Mouse (Mus musculus): ENCODE data around the gene Mbip. TPM values are rescaled to one million over a fixed set of nuclear protein-coding genes. Genes with fewer than 3 reads are reported as not detected.

Mbip gene
- polyA plus RNA-seq, 3 experiments from 2014 or later = 32.3 to 40.8 (median 34.4) TPM

GRCm38 (mm10) chr12:56288548-56288947 lies 57.1 kb downstream of the Mbip start:
- ATAC-seq = no peak

DNA sequence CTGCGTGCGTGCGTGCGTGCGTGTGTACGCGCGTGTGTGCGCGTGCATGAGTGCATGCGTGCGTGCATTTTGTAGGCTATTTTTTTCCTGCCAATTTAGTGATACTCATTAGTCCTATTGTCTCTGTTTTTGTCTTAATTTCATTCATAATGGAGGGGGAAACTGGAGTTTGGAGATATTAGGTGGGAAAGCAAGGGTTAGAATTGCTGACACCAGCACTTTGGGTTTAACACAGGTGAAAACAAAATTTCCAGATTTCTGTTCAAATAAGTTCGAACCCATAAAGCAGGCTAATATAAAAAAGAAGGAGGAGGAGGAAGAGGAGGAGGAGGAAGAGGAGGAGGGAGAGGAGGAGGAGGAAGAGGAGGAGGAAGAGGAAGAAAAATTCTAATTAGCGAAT lies 58.9 kb downstream of the Mbip start:
- ATAC-seq = no peak

- no peak for ATAC-seq
Observed at GRCm38 (mm10) chr12:56284210-56284609, 61.5 kb downstream of the Mbip start.

DNA sequence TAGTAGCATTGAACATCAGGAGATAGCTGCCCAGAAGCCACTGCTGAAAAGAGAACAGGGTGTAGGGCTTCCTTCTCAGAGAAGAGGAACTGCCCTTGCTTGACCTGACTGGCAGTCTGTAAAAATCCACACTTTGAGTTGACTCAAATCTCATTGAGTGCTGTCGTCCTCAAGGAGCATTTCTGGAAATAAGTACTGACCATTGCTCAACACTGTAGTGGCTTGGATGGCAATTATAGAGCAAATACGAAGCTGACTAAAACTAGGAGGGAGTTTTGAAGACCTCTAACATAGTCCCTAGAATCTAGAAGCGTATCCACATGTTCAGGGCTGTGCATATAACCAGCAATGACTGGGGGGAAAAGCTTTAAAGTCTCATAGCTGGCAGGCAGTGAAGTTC lies 64.0 kb downstream of the Mbip start:
- no peak for ATAC-seq

Other genes with a start within 250 kb of the Mbip start
- not detected for gene Nkx2-1, start 191.0 kb upstream of the Mbip start, polyA plus RNA-seq (2017; shearing (Covaris generic))

Data from inflammation-experienced regulatory T-cells, adult 6 months (primary cell).